Mouse (Mus musculus): Measurements from ENCODE around the gene Zdhhc7.

Zdhhc7 gene

DNA sequence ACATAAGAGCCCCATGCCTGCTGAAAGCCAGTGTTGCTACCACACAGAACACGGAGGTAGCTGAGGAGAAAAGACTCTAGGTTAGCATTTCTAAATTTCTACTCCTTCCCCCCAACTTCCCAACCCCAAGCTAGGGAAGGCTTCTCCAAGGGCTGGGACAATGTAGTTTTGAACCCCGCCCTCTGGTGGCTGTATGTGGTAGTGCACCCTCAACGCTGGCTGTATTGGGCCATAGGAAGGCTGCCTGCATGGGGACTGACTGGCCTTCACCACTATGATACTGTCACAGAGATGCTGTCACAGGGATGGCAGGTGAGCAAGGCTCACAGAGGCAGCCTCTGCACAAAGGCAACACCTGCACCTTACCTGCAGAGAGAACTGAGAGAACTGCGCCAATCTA is 29.6 kb downstream of the Zdhhc7 start:
- peak; percentile 79 for DNase-seq (ENCODE audit: low read depth, low spot score)

DNA sequence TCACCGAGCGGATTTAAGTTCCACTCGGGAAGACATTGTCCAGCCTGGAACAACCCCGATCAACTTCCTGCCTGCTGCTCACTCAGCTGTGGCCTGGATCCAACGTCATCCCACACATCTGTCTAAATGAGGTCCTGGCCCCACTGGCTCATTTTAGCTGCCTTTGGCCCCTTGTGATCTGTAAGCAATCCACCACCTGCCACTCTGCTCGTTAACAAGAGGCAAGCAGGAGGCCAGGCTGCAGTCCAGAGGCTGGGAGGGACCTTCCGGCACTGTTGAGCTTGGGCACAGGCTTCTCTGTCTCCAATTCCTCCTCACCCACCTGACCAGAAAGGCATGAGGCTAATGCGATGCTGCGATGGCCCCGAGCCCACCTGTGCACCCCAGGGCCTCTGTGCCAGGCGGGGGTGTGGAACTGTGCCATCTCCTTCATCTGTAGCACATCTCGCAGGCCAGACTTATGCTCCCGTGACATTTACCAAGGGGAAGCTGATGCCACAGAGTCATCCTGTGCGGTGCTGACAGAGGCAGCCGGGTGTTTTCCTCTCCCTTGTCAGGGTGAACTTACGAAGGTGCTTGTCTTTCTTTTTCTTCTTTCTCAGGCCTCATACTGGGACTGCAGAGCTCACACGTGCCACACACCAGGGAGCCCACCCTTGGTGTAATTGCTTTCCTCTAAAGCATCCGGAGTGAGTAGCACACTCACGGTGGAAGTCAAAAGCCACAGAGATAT is 33.2 kb downstream of the Zdhhc7 start:
- no peak for DNase-seq (ENCODE audit: low read depth, low spot score)

DNA sequence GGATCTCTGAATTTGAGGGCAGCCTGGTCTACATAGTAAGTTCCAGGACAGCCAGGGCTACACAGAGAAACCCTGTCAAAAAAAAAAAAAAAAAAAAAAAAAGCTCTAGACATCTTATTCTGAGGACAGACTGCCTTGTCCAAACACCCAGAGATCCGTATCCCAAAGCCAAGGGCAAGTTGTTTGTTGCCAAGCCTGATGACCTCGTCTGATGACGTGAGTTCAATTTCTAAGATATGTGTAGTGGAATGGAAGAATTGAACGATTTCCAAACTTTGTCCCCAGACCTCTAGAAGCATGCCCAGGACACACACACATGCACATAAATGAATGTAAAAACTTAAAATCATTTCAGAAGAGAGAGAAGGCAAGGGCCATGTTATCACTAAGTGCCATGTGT is 35.1 kb downstream of the Zdhhc7 start:
- no peak for DNase-seq (ENCODE audit: low read depth, low spot score)

DNA sequence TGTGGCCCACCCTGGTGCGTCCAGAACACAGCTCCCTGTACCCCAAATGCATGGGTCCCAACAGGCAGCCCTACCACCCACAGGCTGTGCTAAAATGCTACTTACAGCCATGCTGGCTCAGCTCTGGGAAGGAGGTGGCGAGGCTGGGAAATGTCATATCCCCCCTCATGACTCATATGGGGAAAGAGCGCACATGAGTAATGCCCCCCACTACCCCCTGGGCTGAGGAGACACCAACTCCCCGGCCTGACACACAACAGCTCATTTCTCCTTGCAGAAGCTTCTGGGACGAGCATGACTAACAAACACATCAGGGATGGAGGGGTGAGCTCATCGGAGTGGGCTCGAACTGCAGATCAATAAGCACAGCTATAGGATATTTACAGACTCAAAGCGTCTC is 35.7 kb downstream of the Zdhhc7 start:
- DNase-seq (ENCODE audit: low read depth, low spot score), result no peak

DNA sequence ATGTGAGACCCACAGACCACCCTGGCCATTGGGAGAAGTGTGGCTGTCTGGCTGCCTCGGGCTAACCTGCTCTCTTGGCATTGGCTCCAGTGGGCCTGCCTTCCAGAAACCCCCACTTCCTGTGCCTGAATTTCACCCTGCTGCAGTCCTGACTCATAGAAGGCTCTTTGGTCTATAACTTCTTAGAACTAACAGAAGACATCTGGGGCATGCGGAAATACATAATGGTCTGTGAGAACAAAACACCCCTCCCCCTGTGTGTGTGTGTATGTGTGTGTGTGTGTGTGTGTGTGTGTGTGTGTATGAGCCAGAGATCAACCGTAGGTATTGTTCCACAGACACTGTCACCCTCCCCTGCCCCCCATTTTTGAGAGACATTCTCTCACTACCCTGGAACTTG is 38.0 kb downstream of the Zdhhc7 start:
- DNase-seq (ENCODE audit: low read depth, low spot score), result no peak

DNA sequence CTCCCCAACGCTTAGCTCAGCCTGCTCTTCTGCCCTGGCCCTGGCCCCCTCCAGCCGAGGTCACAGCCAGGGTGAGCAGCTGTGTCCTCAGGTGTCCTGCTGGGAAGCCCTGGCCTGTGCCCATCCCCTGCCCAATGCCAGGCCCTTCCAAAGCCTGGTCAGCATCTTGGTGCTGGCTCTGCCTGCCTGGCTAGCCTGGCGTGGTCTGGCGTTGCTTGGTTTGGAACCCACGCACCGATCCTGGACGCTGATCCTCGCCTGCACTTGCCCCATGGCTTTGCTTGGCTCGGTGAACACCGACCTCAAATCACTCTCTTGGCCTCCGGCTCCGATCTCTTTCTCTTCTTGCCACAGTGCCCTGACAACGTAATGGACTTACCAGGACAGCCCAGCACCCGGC is 38.5 kb downstream of the Zdhhc7 start:
- DNase-seq (ENCODE audit: low read depth, low spot score), result no peak

DNA sequence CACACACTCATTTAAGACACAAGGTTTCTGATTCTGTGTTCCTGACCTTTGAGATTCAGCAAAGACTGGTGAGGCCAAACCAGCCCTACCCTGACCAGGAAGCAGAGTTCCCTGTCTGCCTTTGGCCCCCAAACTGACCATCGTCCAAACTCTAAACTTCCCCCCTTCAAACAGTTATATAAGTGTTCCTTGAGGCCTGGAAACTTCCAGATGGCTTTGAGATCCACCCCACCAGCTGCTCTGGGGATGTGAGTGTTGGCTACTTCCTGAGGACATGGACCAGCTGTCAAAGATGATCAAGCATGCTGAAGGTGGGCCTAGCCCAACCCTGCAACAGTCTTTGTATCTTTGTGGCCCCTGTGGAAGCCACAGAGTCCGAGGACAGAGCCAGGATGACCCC is 44.2 kb downstream of the Zdhhc7 start:
- no peak for DNase-seq (ENCODE audit: low read depth, low spot score)

DNA sequence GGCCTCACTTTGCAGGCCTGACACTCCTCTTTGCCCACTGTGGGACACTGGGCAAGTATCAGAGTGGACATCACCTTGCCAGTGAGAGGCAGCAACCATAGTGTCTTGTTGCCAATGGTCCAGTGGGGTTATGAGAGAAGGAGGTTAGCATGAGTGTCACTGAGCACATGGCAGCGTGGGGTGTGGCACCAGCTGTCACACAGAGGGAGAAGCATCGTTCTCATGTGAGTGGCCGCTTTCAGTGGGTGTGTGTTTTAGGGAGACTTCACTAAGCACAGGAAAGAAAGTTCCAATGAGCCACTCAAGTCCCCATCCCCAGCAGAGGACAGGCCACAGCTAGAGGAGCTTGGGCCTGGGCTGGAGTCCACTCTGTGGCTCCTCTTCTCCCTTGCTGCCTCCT is 46.4 kb downstream of the Zdhhc7 start:
- no peak for DNase-seq (ENCODE audit: low read depth, low spot score)

DNA sequence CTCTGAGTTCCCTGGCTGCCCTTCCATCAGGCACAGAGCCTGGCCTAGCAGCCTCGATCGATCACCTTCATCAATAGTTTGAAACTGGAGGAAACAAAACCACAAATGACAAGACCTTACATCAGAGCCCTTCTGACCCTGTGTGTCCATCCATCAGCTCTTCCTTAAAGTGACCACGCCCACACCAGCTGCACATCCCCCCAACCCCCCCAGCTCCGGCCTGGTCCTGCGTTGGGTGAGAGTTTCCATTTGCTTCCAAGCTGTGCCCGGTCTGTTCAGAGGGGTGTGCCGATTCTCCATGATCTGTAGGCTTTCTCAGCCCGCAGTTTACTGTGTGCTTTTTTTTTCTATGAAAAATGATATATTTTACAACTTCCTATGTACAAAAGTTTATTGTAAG is 49.0 kb downstream of the Zdhhc7 start:
- no peak for DNase-seq (ENCODE audit: low read depth, low spot score)

DNA sequence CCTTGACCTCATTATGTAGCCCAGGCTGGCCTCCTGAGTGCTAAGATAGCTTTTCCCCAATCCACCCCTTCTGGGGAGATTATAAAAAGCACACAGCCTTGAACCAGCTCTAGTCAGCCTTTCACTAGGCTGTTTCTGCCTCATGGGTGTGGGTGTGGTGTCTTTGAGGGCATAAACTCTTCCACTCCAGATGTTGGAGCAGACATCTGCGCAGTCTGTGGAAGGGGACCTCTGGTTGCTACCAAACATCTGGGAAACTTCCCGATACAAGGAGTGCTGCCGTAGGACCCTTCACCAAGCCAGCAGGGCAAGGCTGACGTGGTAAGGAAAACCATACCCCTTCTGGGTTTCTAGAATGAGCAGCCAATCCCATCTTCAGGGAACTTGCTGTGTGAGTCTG is 49.4 kb downstream of the Zdhhc7 start:
- no peak for DNase-seq (ENCODE audit: low read depth, low spot score)

DNA sequence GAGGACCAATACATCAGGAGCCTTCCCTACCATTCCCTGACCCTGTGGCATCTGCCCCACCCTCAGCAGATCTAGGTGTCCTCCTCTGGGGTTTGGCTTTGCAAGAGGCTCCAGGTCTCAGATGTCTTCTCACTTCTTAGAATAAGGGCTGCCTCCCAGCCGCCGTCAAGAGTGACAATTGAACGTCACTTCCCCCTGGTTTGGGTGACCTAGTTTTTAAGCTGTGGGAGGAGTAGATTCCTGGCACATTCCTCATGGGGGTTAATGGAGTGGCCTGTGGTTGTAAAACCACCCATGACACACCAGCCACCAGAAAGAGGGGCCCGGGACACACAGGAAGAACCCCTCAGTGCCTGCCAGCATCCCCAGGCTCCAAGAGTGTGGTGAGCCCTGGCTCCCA is 50.3 kb downstream of the Zdhhc7 start:
- no peak for DNase-seq (ENCODE audit: low read depth, low spot score)

DNA sequence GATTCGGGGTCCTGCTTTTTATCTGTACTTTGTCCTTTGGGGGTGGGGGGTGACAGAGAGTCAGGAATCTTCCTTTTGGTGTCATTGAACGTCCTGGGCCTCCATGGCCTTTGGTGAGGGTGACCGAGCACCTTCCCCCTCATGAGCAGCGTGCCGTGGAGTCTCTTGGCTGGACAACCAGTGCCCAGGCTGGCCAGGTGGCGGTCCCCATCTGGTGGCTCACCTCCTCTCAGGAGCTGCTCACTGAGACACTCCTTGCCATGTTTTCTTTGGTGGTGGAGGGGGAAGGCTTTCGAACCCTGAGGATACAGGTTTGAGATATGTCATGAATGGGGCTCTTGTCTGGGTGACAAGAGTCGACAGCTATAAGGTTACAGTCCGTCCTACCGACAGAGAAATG is 50.9 kb downstream of the Zdhhc7 start:
- DNase-seq (ENCODE audit: low read depth, low spot score), result no peak

DNA sequence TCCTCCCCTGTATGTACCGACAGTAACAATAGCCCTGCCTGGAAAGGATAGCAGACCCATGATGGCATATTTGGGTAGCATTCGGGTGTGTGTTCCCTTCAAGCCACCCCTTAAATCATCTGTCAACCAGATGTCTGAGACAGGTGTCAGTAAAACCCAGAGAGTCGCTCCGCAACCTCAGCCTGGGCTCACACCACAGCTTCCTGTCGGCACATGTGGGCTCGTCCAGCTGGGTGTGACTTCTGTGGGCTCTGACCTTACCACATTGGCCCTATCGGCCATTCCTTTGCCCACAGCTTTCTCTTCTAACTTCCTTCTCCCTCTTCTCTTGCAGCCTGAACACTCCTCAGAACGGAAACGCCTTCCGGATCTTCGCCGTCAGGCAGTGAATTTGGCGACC is 51.3 kb downstream of the Zdhhc7 start:
- no peak for DNase-seq (ENCODE audit: low read depth, low spot score)

DNA sequence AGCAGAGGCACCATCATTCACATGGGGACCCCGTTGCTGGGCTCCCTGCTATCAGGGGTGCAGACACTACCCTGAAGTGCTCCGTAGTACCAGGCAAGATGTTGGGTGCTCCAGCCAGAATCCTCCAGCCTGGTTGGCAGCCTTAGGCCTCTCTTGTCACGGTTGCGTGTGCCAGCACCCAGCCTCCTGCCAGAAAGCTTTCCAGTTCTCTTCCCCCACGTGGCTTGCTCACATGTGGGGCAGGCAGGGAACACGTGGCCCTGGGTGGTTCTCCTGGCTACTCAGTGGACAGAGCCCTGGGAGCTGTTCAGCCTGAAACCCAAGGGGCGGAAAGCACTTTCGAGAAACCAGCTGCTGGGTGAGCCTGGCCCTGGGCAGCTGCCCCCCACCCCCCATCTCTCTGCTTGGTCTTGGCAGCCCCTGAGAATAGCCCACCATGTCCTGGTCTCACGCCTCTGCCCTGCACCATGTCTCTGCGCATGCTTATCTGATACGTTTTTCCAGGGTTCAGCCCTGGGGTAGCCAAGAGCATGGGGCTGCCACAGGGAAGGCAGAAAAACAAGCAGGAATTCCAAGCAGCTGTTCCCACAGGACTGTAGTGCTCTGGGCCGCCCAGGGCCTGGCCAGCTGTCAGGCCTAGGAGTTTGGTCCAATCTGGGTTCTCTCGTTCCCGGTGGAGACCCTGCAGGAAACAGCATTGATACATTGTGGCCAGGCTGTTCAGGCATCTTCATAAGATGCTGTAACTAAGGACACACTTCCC is 54.8 kb downstream of the Zdhhc7 start:
- DNase-seq (ENCODE audit: low read depth, low spot score), result no peak

DNA sequence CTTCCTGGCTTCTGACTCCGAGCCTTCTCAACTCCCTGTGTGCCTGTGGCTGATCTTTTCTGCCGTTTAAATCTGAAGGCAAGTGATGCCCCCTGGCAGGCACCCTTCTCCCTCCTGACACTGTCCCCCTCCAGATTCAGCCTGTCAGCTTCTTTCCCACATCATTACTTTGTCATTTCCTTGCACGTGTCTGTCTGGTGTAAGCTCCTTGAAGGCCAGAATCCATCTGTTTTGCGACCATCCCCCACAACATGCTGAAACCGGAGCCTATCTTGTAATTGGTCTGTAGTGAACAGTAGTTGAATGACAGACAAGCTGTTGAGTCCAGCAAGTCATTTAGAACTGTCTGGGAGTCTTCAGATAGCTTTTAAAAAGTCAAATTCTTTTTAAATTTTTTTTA is 55.8 kb downstream of the Zdhhc7 start:
- DNase-seq (ENCODE audit: low read depth, low spot score), result no peak

DNA sequence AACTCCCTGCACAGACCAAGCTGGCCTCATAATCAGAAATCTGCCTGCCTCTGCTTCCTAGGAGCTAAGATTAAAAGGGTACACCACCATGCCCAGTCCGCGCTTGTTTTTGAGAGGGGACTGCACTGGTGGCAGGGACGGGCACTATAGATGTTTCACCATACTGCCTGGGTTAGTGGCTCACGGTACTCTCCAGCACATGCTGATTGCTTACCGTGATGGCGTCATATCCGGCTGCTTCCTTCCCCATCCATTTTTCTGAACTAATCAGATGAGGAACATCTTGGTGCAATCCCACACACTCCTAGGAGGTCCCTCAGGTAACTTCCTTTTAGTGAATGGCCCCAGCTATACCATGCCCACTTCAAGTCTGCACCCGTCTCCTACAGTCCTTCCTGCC is 56.4 kb downstream of the Zdhhc7 start:
- DNase-seq (ENCODE audit: low read depth, low spot score), result no peak

DNA sequence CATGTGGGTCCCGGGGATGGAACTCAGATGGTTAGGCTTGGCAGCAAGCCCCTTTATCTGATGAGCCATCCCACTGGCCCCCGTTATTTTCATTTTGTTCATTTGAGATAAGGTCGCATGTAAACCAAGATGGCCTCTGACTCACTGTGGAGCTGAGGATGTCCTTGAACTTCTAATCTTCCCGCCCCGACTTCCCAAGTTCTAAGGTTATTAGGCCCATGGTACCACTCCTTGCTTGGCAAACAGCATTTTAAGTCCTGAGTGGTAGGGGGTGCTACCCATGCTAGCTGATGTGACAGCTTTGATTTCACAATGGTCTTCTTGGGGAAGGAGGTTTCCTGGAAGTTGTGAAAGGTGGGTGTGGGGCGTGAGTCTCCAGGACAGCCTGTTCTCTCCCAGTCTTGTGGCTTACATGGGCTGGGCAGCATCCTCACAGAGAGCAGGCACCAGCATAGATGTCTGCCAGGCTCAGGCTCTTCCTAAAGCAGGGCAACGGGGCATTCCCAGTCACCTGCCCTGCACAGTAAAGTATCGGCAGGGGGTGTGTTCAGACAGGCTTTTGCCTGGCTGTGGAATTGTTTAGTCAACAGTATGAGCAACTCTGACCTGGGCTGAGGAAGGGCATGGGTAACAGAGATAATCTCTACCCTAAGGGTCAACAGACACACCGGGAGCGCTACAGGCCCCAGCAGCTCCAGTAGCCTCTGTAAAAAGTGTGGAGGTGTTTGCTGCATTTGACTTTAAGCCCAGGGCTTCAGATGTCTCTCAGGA is 58.6 kb downstream of the Zdhhc7 start:
- DNase-seq (ENCODE audit: low read depth, low spot score), result no peak

DNA sequence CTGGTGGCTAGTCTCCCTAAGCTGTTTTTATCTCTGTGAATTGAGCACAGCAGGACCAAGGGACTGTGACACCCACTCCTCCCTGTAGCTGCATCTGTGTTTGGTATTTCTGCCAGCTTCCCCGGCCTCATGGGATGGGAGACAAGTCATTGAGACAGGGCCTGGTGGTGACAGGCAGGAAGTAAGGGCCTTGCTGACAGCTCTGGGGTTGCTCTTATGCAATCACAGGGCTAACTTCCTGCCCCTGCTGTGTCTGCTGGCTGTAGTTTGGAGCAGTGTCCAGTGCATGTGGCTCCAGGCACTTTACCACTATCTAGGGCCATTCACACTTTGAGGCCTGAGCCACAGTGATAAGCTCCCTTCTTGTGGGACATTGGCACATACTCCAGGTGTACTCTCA is 60.4 kb downstream of the Zdhhc7 start:
- DNase-seq (ENCODE audit: low read depth, low spot score), result no peak

DNA sequence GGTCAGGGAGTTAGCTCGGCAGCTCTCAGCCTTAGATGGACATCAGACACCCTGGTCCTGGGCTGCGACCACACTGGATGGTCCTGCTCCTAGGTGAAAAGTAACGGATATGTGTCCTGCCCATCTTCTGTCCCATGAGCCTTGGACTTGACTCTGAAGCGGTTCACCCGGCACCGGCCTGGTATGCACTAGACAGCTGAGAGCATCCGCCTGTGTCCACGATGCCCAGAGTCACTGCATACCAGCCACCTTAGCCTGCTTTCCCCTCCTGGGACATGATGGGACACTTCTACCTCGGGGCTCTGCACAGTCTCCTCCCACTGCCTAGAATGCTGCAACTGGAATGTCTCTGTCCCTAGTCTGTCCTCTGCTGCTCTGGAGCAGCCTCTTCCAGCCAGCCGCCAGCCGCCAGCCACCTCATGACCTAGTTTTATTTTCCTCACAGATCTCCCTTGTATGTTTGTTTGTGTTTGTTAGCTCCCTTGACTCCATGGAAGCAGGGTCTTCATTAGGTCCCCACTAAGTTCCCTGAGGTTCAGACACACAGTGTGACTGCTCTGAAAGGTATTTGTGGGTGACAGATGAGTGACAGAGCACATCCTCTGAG is 61.9 kb downstream of the Zdhhc7 start:
- no peak for DNase-seq (ENCODE audit: low read depth, low spot score)

DNA sequence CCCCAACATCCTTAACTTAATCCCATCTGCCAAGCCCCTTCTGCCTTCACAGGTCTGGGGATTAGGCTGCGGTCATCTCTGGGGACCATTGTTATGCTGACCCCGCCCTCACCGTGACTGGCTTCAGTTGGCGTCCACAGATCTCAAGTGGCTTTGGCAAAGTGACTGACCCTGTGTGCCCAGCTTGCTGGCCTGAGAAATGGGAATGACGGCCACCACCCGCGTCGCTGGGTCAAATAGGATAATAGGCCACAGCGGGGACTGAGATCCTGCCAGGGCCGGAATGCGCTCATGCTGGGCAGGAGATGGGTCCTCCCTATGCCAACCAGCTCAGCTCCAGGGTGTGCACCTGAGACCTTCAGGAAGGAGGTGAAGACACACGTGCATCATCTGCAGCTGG is 62.5 kb downstream of the Zdhhc7 start:
- no peak for DNase-seq (ENCODE audit: low read depth, low spot score)

DNA sequence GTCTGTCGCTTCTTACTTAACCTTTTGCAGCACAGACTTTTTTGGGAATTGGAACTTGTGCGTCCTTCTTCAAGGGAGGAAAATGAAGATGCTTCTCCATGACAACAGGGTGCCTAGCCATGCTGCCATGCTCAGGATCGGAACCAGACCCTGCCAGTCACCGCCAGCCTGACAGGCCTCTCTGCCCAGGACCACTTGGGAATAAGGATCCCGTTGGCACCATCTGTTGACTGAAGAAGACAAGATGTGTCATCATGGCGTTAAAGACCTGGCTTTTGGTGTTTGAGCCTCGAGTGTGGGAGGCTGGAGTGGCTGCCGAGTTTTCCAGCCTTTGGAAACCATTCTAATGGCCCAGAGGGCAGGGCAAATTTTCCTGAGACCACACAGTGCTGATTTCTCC is 63.7 kb downstream of the Zdhhc7 start:
- no peak for DNase-seq (ENCODE audit: low read depth, low spot score)

DNA sequence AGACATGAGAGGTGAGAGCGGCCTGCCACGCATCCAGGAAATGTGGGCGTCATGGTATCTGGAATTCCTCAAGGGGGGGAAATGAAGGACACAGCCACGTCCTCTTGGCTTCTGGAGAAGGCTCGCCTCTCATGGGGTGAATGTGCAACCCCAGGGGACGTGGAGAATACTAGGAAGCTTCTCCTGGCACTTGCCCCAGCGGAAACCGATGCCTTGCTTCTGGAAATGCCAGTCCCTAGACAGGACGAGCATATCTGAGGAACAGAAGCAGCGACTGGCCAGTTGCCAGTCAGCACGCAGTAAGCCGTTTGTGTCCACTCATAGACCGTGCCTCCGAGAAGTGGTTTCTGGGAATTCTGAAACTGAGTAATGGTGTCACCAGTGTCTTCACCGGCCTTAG is 64.1 kb downstream of the Zdhhc7 start:
- DNase-seq (ENCODE audit: low read depth, low spot score), result no peak
